Mouse (Mus musculus) ES-Bruce4 (cell line): ENCODE measurements around the gene Gdap1l1.

Experiments
- CTCF ChIP-seq: IDR thresholded peaks from one replicate; pipeline ENCODE4 v1.8.1; 2011; ENCODE audit warnings: low read depth, low read length
- POLR2A ChIP-seq: IDR thresholded peaks from one replicate; pipeline ENCODE4 v1.8.1; 2011; ENCODE audit warnings: low read length; ENCODE audit not compliant: insufficient read depth

- no peak for TF ChIP-seq CTCF
- no peak for TF ChIP-seq POLR2A
Measured at GRCm38 (mm10) chr2:163438246-163438618, at the start of gene Gdap1l1.
